Mouse (Mus musculus) megakaryocyte, embryonic 14.5 days (primary cell): ENCODE data around the gene Sh3gl2.

ENCODE experiments used
- FLI1 ChIP-seq: IDR thresholded peaks from 2 replicates; pipeline ENCODE4 v1.6.1; 2012; ENCODE audit warnings: low read length, inconsistent platforms, mixed read lengths
- GATA1 ChIP-seq: IDR thresholded peaks from 3 replicates; pipeline ENCODE4 v1.6.1; 2012; ENCODE audit warnings: mixed read lengths, low read length, inconsistent platforms, borderline replicate concordance

DNA sequence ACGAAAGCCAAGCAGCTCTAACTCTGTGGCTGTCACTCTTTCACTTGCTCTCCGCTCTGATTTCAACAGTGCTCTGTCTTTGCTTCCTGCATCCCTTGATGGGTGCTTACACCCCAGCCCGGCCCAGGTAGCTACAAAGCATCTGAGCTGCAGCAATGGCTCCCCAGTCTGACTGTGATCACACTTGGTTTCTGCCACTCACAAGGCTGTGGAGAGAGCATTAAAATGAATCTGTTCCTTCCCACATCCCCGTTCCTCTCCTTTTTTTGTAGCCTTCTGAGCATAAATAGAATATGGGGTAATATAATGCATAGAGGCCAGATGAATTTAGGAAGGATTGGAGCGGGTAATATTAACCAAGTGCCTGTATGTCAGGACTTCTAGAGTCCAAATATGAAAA is 21.8 kb downstream of the Sh3gl2 start:
- TF ChIP-seq GATA1 (no peak), FLI1 (no peak)
